Mouse (Mus musculus) embryonic fibroblast, embryonic 13.5 days (primary cell): ENCODE data around the gene Susd1.

Experiments used
- CTCF ChIP-seq: IDR thresholded peaks from 2 replicates; pipeline ENCODE4 v1.5.1; 2011; ENCODE audit warnings: mild to moderate bottlenecking, control low read depth, low read length, moderate library complexity, borderline replicate concordance; ENCODE audit not compliant: insufficient read depth
- POLR2A ChIP-seq: IDR thresholded peaks from 2 replicates; pipeline ENCODE4 v1.6.1; 2011; ENCODE audit warnings: low read depth, mild to moderate bottlenecking, control low read depth, low read length, moderate library complexity

GRCm38 (mm10) chr4:59434039-59434438 is 4.4 kb downstream of the Susd1 start:
- TF ChIP-seq CTCF = no peak
- no peak for TF ChIP-seq POLR2A
